Mouse (Mus musculus) MEL (cell line): ENCODE data around the gene Ccr4. TPM values are rescaled to one million over a fixed set of nuclear protein-coding genes. Genes with fewer than 3 reads are reported as not detected.

Experiments
- DNase-seq: peaks from one replicate; pipeline ENCODE4 v3.0.0; 2011; ENCODE audit warnings: low read depth, low spot score
- H3K27ac ChIP-seq: 2 replicates; pipeline ENCODE4 v1.5.1; 2012; ENCODE audit warnings: low read depth, mild to moderate bottlenecking, control low read depth, low read length, moderate library complexity; ENCODE audit not compliant: control insufficient read depth
- H3K27me3 ChIP-seq, 2 experiments: fragments of 150-350 bp in 1 of 2; sonication (generic) in 1 of 2; 2 replicates each; pipeline ENCODE4 v1.6.1; 2012; ENCODE audit warnings: low read length in 2 of 2, mild to moderate bottlenecking in 2 of 2, improper control_type of control experiment in 1 of 2, moderate library complexity in 1 of 2; ENCODE audit not compliant: insufficient read depth in 2 of 2, control insufficient read depth in 1 of 2
- H3K36me3 ChIP-seq, 2 experiments: 2 replicates each; pipeline ENCODE4 v1.6.1; 2012 to 2014; ENCODE audit warnings: low read length in 2 of 2, improper control_type of control experiment in 1 of 2, inconsistent platforms in 1 of 2, mild to moderate bottlenecking in 1 of 2; ENCODE audit not compliant: insufficient read depth in 2 of 2, control insufficient read depth in 1 of 2
- H3K4me1 ChIP-seq, 2 experiments: fragments of 150-350 bp in 1 of 2; sonication (generic) in 1 of 2; 2 replicates each; pipeline ENCODE4 v1.6.1; 2012; ENCODE audit warnings: low read length in 2 of 2, improper control_type of control experiment in 1 of 2, mild to moderate bottlenecking in 1 of 2; ENCODE audit not compliant: insufficient read depth in 2 of 2, control insufficient read depth in 1 of 2
- H3K4me3 ChIP-seq, 2 experiments: fragments of 150-350 bp in 1 of 2; sonication (generic) in 1 of 2; 2 replicates each; pipeline ENCODE4 v1.5.1; 2012; ENCODE audit warnings: low read depth in 2 of 2, low read length in 2 of 2, mild to moderate bottlenecking in 2 of 2, moderate library complexity in 2 of 2, control low read depth in 1 of 2, improper control_type of control experiment in 1 of 2; ENCODE audit not compliant: control insufficient read depth in 1 of 2, insufficient read depth in 1 of 2
- H3K79me2 ChIP-seq: 2 replicates; pipeline ENCODE4 v1.6.1; 2012; ENCODE audit warnings: mild to moderate bottlenecking, low read length, moderate library complexity; ENCODE audit not compliant: control insufficient read depth, poor library complexity, insufficient read depth
- H3K9ac ChIP-seq: 2 replicates; pipeline ENCODE4 v1.6.1; 2012; ENCODE audit warnings: low read depth, mild to moderate bottlenecking, control low read depth, low read length, moderate library complexity; ENCODE audit not compliant: control insufficient read depth, poor library complexity, severe bottlenecking
- H3K9me3 ChIP-seq: fragments of 150-350 bp; sonication (generic); replicated peaks from 2 replicates; pipeline ENCODE4 v1.6.1; 2012; ENCODE audit warnings: mild to moderate bottlenecking, low read length, improper control_type of control experiment, moderate library complexity; ENCODE audit not compliant: insufficient read depth
- BHLHE40 ChIP-seq: IDR thresholded peaks from 2 replicates; pipeline ENCODE4 v1.6.1; 2012; ENCODE audit warnings: low read depth, mild to moderate bottlenecking, inconsistent platforms, low read length, improper control_type of control experiment, borderline replicate concordance
- CHD1 ChIP-seq: IDR thresholded peaks from 2 replicates; pipeline ENCODE4 v1.6.1; 2012; ENCODE audit warnings: low read depth, mild to moderate bottlenecking, inconsistent platforms, low read length, improper control_type of control experiment
- CTCF ChIP-seq, 3 experiments: IDR thresholded peaks in 2 of 3; conservative IDR thresholded peaks in 1 of 3; 2 replicates each; pipeline ENCODE4 v1.5.1; 2011 to 2012; ENCODE audit warnings: low read length in 3 of 3, low read depth in 2 of 3, mild to moderate bottlenecking in 2 of 3, improper control_type of control experiment in 1 of 3, inconsistent platforms in 1 of 3, mixed read lengths in 1 of 3, moderate library complexity in 1 of 3; ENCODE audit not compliant: control insufficient read depth in 1 of 3, insufficient read depth in 1 of 3, poor library complexity in 1 of 3, severe bottlenecking in 1 of 3
- EP300 ChIP-seq, 2 experiments: IDR thresholded peaks; 2 replicates each; pipeline ENCODE4 v1.6.1; 2011; ENCODE audit warnings: improper control_type of control experiment in 2 of 2, low read length in 2 of 2, low read depth in 1 of 2, mild to moderate bottlenecking in 1 of 2
- ETS1 ChIP-seq: IDR thresholded peaks from 2 replicates; pipeline ENCODE4 v1.6.1; 2012; ENCODE audit warnings: low read depth, mild to moderate bottlenecking, inconsistent platforms, low read length, improper control_type of control experiment, moderate library complexity
- GABPA ChIP-seq: IDR thresholded peaks from 2 replicates; pipeline ENCODE4 v1.6.1; 2012; ENCODE audit warnings: low read depth, mild to moderate bottlenecking, inconsistent platforms, low read length, improper control_type of control experiment, moderate library complexity
- GATA1 ChIP-seq: IDR thresholded peaks from 2 replicates; pipeline ENCODE4 v1.6.1; 2011; ENCODE audit warnings: low read depth, low read length, improper control_type of control experiment
- JUND ChIP-seq: IDR thresholded peaks from 2 replicates; pipeline ENCODE4 v1.6.1; 2011; ENCODE audit warnings: low read depth, mild to moderate bottlenecking, improper control_type of control experiment, low read length
- KAT2A ChIP-seq: conservative IDR thresholded peaks from 2 replicates; pipeline ENCODE4 v1.6.1; 2012; ENCODE audit warnings: low read depth, low read length, improper control_type of control experiment, inconsistent platforms
- MAFK ChIP-seq: IDR thresholded peaks from 2 replicates; pipeline ENCODE4 v1.6.1; 2011; ENCODE audit warnings: low read depth, mild to moderate bottlenecking, low read length, improper control_type of control experiment, borderline replicate concordance
- MAX ChIP-seq: IDR thresholded peaks from 2 replicates; pipeline ENCODE4 v1.6.1; 2011; ENCODE audit warnings: low read length, improper control_type of control experiment
- MAZ ChIP-seq: IDR thresholded peaks from 2 replicates; pipeline ENCODE4 v1.6.1; 2012; ENCODE audit warnings: low read depth, mild to moderate bottlenecking, inconsistent platforms, low read length, improper control_type of control experiment
- MEF2A ChIP-seq: IDR thresholded peaks from 2 replicates; pipeline ENCODE4 v1.6.1; 2014; ENCODE audit warnings: low read depth, mild to moderate bottlenecking, inconsistent platforms, low read length, improper control_type of control experiment; ENCODE audit not compliant: poor library complexity, insufficient replicate concordance, severe bottlenecking; ENCODE audit errors: extremely low read depth
- MXI1 ChIP-seq: IDR thresholded peaks from 2 replicates; pipeline ENCODE4 v1.6.1; 2011; ENCODE audit warnings: mild to moderate bottlenecking, low read depth, low read length, improper control_type of control experiment
- MYB ChIP-seq: IDR thresholded peaks from 2 replicates; pipeline ENCODE4 v1.6.1; 2011; ENCODE audit warnings: mild to moderate bottlenecking, low read depth, low read length, improper control_type of control experiment
- MYC ChIP-seq: IDR thresholded peaks from 2 replicates; pipeline ENCODE4 v1.6.1; 2011; ENCODE audit warnings: low read depth, mild to moderate bottlenecking, low read length, improper control_type of control experiment, moderate library complexity
- NELFE ChIP-seq: IDR thresholded peaks from 2 replicates; pipeline ENCODE4 v1.6.1; 2011; ENCODE audit warnings: low read depth, low read length, improper control_type of control experiment
- NRF1 ChIP-seq: IDR thresholded peaks from 2 replicates; pipeline ENCODE4 v1.6.1; 2014; ENCODE audit warnings: low read depth, mild to moderate bottlenecking, inconsistent platforms, low read length, improper control_type of control experiment, moderate library complexity; ENCODE audit not compliant: poor library complexity, insufficient read depth, severe bottlenecking
- POLR2AphosphoS2 ChIP-seq: IDR thresholded peaks from 2 replicates; pipeline ENCODE4 v1.6.1; 2011; ENCODE audit warnings: low read length, improper control_type of control experiment
- RAD21 ChIP-seq: IDR thresholded peaks from 2 replicates; pipeline ENCODE4 v1.6.1; 2011; ENCODE audit warnings: mild to moderate bottlenecking, low read depth, low read length, improper control_type of control experiment
- RCOR1 ChIP-seq: IDR thresholded peaks from 2 replicates; pipeline ENCODE4 v1.6.1; 2012; ENCODE audit warnings: low read depth, mild to moderate bottlenecking, inconsistent platforms, low read length, improper control_type of control experiment
- SIN3A ChIP-seq: IDR thresholded peaks from 2 replicates; pipeline ENCODE4 v1.6.1; 2012; ENCODE audit warnings: low read length, improper control_type of control experiment, inconsistent platforms
- SMC3 ChIP-seq: IDR thresholded peaks from 2 replicates; pipeline ENCODE4 v1.6.1; 2011; ENCODE audit warnings: low read depth, low read length, improper control_type of control experiment
- TAL1 ChIP-seq: IDR thresholded peaks from 2 replicates; pipeline ENCODE4 v1.6.1; 2012; ENCODE audit warnings: mild to moderate bottlenecking, inconsistent platforms, low read length, moderate library complexity, mixed read lengths
- TBP ChIP-seq: IDR thresholded peaks from 2 replicates; pipeline ENCODE4 v1.8.0; 2011; ENCODE audit warnings: low read depth, low read length, improper control_type of control experiment
- TCF12 ChIP-seq: IDR thresholded peaks from 2 replicates; pipeline ENCODE4 v1.6.1; 2014; ENCODE audit warnings: low read depth, mild to moderate bottlenecking, inconsistent platforms, low read length, improper control_type of control experiment, moderate library complexity
- ZC3H11A ChIP-seq: IDR thresholded peaks from 2 replicates; pipeline ENCODE4 v1.6.1; 2012; ENCODE audit warnings: low read depth, mild to moderate bottlenecking, inconsistent platforms, low read length, improper control_type of control experiment
- ZKSCAN1 ChIP-seq: IDR thresholded peaks from 2 replicates; pipeline ENCODE4 v1.6.1; 2012; ENCODE audit warnings: low read depth, mild to moderate bottlenecking, inconsistent platforms, low read length, improper control_type of control experiment, moderate library complexity
- polyA plus RNA-seq, 2 experiments: library from polyadenylated mRNA; stranded (reverse) in 1 of 2; unstranded in 1 of 2; fragments of >175 nt in 1 of 2; fragments of >200 nt in 1 of 2; gene quantifications; 2 replicates each; pipeline versions ENCODE4 v1.2.1 to v1.2.4; 2012; ENCODE audit warnings: low replicate concordance in 2 of 2, low read depth in 1 of 2; ENCODE audit not compliant: insufficient read length in 2 of 2, insufficient read depth in 1 of 2, missing spikeins in 1 of 2
- total RNA-seq: library from RNA; depleted of rRNA; stranded (reverse); fragments of 300-350 nt; gene quantifications from 2 replicates; pipeline ENCODE4 v1.2.3, GENCODE M21; 2012

Gene Ccr4
- total and polyA plus RNA-seq, 3 experiments = 0.15 TPM; not detected in 2

GRCm38 (mm10) chr9:114544754-114545393, 40.2 kb upstream of the Ccr4 start:
- TF ChIP-seq BHLHE40 (no peak), MAFK (no peak), NELFE (no peak), SIN3A (no peak), MAZ (no peak), ETS1 (no peak), KAT2A (no peak), MYC (no peak), RCOR1 (no peak), JUND (no peak), CTCF (IDR thresholded peaks at IDR 0.05 in 2 of 3, conservative IDR thresholded peaks at IDR 0.05 in 1 of 3; ENCODE audit: control insufficient read depth in 1 of 3, insufficient read depth in 1 of 3, low read depth in 2 of 3, low read length in 3 of 3, poor library complexity in 1 of 3, severe bottlenecking in 1 of 3) (no peak), TBP (no peak), EP300 (IDR thresholded peaks at IDR 0.05; ENCODE audit: low read depth in 1 of 2, low read length in 2 of 2) (no peak), RAD21 (no peak), GABPA (no peak), GATA1 (no peak), ZKSCAN1 (no peak)
- Histone ChIP-seq H3K27me3 (no peaks in the 10 kb centered on the region), H3K9ac (no peak overlapping the region), H3K79me2 (no peaks in the 10 kb centered on the region), H3K36me3 (no peaks in the 10 kb centered on the region), H3K4me1 (no peaks in the 10 kb centered on the region), H3K27ac (no peak overlapping the region), H3K9me3 (no peaks in the 10 kb centered on the region), H3K4me3 (no peak overlapping the region)
- DNase-seq = no peak

- Histone ChIP-seq H3K36me3 (no peaks in the 10 kb centered on the region), H3K4me3 (no peak overlapping the region), H3K9ac (no peak overlapping the region), H3K4me1 (no peaks in the 10 kb centered on the region), H3K9me3 (no peaks in the 10 kb centered on the region), H3K27ac (no peak overlapping the region), H3K27me3 (no peaks in the 10 kb centered on the region; a peak in 1 of 4 replicates), H3K79me2 (no peaks in the 10 kb centered on the region)
- DNase-seq = no peak
- TF ChIP-seq MXI1 (no peak), CHD1 (no peak), TAL1 (no peak), SMC3 (no peak), GABPA (no peak), ZKSCAN1 (no peak), MAX (no peak), POLR2AphosphoS2 (no peak), TCF12 (no peak), MEF2A (no peak), NRF1 (no peak), EP300 (IDR thresholded peaks at IDR 0.05; ENCODE audit: low read depth in 1 of 2, low read length in 2 of 2) (no peak), MYB (no peak), CTCF (IDR thresholded peaks at IDR 0.05 in 2 of 3, conservative IDR thresholded peaks at IDR 0.05 in 1 of 3; ENCODE audit: control insufficient read depth in 1 of 3, insufficient read depth in 1 of 3, low read depth in 2 of 3, low read length in 3 of 3, poor library complexity in 1 of 3, severe bottlenecking in 1 of 3) (no peak), BHLHE40 (no peak), ZC3H11A (no peak), RAD21 (no peak), KAT2A (no peak)
Measured at GRCm38 (mm10) chr9:114543882-114544753, 39.4 kb upstream of the Ccr4 start.
